Mouse (Mus musculus) right cerebral cortex, postnatal 25 days (tissue): ENCODE measurements around the gene Nrip1.

ENCODE experiments used
- DNase-seq: peaks from one replicate; pipeline ENCODE4 v3.0.0; 2022

The Nrip1 gene

GRCm38 (mm10) chr16:76265301-76265700, 108.3 kb downstream of the Nrip1 start:
- DNase-seq = no peak

GRCm38 (mm10) chr16:76263393-76263792, 110.2 kb downstream of the Nrip1 start:
- no peak for DNase-seq

- DNase-seq = no peak
Observed at GRCm38 (mm10) chr16:76260296-76260695, 113.3 kb downstream of the Nrip1 start.

GRCm38 (mm10) chr16:76251826-76252225, 121.8 kb downstream of the Nrip1 start:
- DNase-seq = no peak

GRCm38 (mm10) chr16:76249345-76250091, 124.1 kb downstream of the Nrip1 start:
- DNase-seq = no peak

- no peak for DNase-seq
Observed at GRCm38 (mm10) chr16:76242850-76243249, 130.8 kb downstream of the Nrip1 start.

- no peak for DNase-seq
Observed at GRCm38 (mm10) chr16:76241266-76241665, 132.4 kb downstream of the Nrip1 start.

GRCm38 (mm10) chr16:76239353-76239752, 134.3 kb downstream of the Nrip1 start:
- DNase-seq = no peak

- DNase-seq = no peak
Observed at GRCm38 (mm10) chr16:76238784-76239183, 134.8 kb downstream of the Nrip1 start.
